Mouse (Mus musculus) liver, embryonic 16.5 days (tissue): ENCODE results near the gene Actl9. TPM values are rescaled to one million over a fixed set of nuclear protein-coding genes. Genes with fewer than 3 reads are reported as not detected.

Source experiments
- ATAC-seq: fragments of 200-750 bp; cut with Nextera tagmentation; 2 replicates; pipeline ENCODE4 v1.8.0; 2017; ENCODE audit warnings: low read depth, mild to moderate bottlenecking, moderate number of reproducible peaks, moderate library complexity
- H3K27ac ChIP-seq: fragments of 300-500 bp; sonication (generic); 2 replicates; pipeline ENCODE4 v1.5.1; 2014; ENCODE audit warnings: mild to moderate bottlenecking, low read length
- H3K27me3 ChIP-seq: fragments of 300-500 bp; sonication (generic); 2 replicates; pipeline ENCODE4 v1.6.1; 2014; ENCODE audit warnings: low read depth, low read length, mixed read lengths; ENCODE audit not compliant: control insufficient read depth, insufficient read depth
- H3K36me3 ChIP-seq: fragments of 300-500 bp; sonication (generic); 2 replicates; pipeline ENCODE4 v1.6.1; 2014; ENCODE audit warnings: mild to moderate bottlenecking; ENCODE audit not compliant: control insufficient read depth, insufficient read depth
- H3K4me1 ChIP-seq: fragments of 300-500 bp; sonication (generic); 2 replicates; pipeline ENCODE4 v1.6.1; 2014; ENCODE audit warnings: low read depth, low read length, mixed read lengths; ENCODE audit not compliant: control insufficient read depth
- H3K4me2 ChIP-seq: fragments of 300-500 bp; sonication (generic); 2 replicates; pipeline ENCODE4 v1.6.1; 2014; ENCODE audit warnings: low read depth, low read length, mixed read lengths
- H3K4me3 ChIP-seq: fragments of 300-500 bp; sonication (generic); 2 replicates; pipeline ENCODE4 v1.5.1; 2014; ENCODE audit warnings: low read depth, mild to moderate bottlenecking, low read length
- H3K9ac ChIP-seq: fragments of 300-500 bp; sonication (generic); 2 replicates; pipeline ENCODE4 v1.6.1; 2014; ENCODE audit warnings: low read depth, low read length
- H3K9me3 ChIP-seq: fragments of 300-500 bp; sonication (generic); replicated peaks from 2 replicates; pipeline ENCODE4 v1.6.1; 2016; ENCODE audit warnings: low read length; ENCODE audit not compliant: control insufficient read depth
- WGBS: fragments of 180-500 bp; shearing (Covaris S2); extraction: QIAGEN DNeasy Blood & Tissue Kit; methylation state at CpG from one replicate; pipeline ENCODE4 v1.1.7; 2014; ENCODE audit not compliant: insufficient replicate concordance; 5-methylcytosine and 5-hydroxymethylcytosine counted together
- polyA plus RNA-seq: library from polyadenylated mRNA; unstranded; fragments of >200 nt; fragmentation: Nextera tagmentation; extraction: Ambion mirVana; gene quantifications from 2 replicates; pipeline ENCODE4 v1.2.1, GENCODE M21; 2015

The Actl9 gene
- polyA plus RNA-seq = not detected in 2 replicates

- ATAC-seq = peak; percentile 58
- H3K4me3 ChIP-seq = no peak within 1 kb of the TSS
- 17% methylated on average over 3 of the region's 3 CpGs for WGBS
- H3K36me3 ChIP-seq = no peaks in the 10 kb centered on the region
- no peak within 1 kb of the TSS for H3K27ac ChIP-seq
- no peak within 1 kb of the TSS for H3K4me2 ChIP-seq
- no peaks in the 10 kb centered on the region for H3K27me3 ChIP-seq
- no peaks in the 10 kb centered on the region for H3K4me1 ChIP-seq
- H3K9me3 ChIP-seq = no peaks in the 10 kb centered on the region
- no peak within 1 kb of the TSS for H3K9ac ChIP-seq
These were observed at the start of gene Actl9 for GRCm38 (mm10) chr17:33432019-33432946. Actl9 (plus strand) TSS chr17:33432896.

GRCm38 (mm10) chr17:33385705-33386104, 47.0 kb upstream of the Actl9 start:
- no peak for ATAC-seq
- Histone ChIP-seq H3K27ac (no peak overlapping the region), H3K9ac (no peak overlapping the region), H3K36me3 (peaks cover 31% of the 10 kb centered on the region), H3K9me3 (no peaks in the 10 kb centered on the region), H3K4me3 (no peak overlapping the region), H3K4me2 (no peak overlapping the region), H3K4me1 (no peaks in the 10 kb centered on the region), H3K27me3 (no peaks in the 10 kb centered on the region)

DNA sequence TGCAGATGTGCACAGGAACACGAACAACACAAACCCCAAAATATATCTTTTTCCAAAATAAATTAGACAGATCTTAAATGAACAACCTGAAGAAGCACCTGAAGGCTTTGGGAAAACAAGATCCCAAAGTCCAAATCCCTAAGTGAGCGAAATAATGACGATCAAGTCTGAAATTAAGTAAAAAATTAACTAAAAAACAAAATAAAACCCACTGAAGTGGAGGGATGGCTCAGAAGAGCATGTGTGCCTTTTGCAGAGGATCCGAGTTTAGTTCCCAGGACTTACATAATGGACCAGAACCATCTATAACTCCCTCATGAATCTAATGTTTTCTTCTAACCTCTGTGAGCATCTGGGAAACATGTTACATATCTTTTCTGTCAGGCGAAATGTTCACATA, 40.4 kb upstream of the Actl9 start:
- H3K9ac ChIP-seq = no peak overlapping the region
- H3K27ac ChIP-seq = no peak overlapping the region
- 79% methylated on average over 5 of the region's 5 CpGs for WGBS
- H3K4me1 ChIP-seq = peaks cover 10% of the 10 kb centered on the region
- H3K36me3 ChIP-seq = no peaks in the 10 kb centered on the region
- ATAC-seq = no peak
- no peaks in the 10 kb centered on the region for H3K9me3 ChIP-seq
- no peak overlapping the region for H3K4me3 ChIP-seq
- H3K27me3 ChIP-seq = no peaks in the 10 kb centered on the region
- H3K4me2 ChIP-seq = no peak overlapping the region

DNA sequence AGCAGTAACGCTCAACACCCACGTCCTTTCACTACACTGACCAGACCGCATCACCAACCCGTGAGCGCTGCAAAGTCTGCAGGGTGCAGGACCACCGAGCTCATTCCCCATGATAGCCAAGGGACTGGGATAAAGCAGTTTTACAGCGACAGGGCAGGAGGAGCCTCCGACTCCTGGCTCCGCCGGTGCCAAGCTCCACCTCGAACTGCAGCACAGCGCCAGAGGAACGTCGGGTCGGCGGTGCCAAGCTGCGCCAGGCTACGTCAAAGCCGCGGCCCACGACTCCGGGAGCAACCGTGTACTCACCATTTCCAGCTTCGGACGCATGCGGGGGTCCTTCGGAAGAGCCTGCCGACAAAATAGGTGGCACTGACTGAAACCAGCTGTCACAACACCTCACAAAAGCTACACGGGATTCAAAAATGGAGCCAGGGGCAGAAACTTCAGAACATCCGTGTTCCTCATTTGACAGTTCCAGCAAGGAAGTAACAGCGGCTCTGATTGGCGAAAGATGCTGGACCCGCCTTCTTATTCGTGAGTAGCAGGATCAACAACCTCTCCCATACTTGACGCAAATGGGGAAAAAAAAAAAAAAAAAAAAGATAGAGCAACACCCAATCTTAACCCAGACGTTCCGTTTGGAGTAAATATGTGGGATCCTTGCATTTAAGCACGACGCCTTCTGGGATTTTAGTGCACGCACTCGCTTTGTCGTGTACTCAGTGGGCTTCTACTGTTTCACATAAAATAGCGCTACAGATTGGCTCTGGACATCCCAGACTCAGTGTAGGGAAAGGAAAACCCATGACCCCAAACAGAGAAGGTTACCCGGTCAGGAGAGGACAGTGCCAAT, 38.3 kb upstream of the Actl9 start, which contains the start of gene Zfp101:
Gene Zfp101 (minus strand): TSS at position 460 of the 853 bp plus-strand sequence.
- under 1% methylated on average over 44 of the region's 44 CpGs for WGBS
- Histone ChIP-seq H3K4me3 (peak within 1 kb of the TSS; percentile 91), H3K9ac (peak within 1 kb of the TSS; percentile 89), H3K9me3 (no peaks in the 10 kb centered on the region), H3K4me2 (peak within 1 kb of the TSS; percentile 83), H3K27ac (peak within 1 kb of the TSS; percentile 88), H3K27me3 (no peaks in the 10 kb centered on the region), H3K4me1 (peaks cover 10% of the 10 kb centered on the region), H3K36me3 (no peaks in the 10 kb centered on the region)
- peak; percentile 99 for ATAC-seq

DNA sequence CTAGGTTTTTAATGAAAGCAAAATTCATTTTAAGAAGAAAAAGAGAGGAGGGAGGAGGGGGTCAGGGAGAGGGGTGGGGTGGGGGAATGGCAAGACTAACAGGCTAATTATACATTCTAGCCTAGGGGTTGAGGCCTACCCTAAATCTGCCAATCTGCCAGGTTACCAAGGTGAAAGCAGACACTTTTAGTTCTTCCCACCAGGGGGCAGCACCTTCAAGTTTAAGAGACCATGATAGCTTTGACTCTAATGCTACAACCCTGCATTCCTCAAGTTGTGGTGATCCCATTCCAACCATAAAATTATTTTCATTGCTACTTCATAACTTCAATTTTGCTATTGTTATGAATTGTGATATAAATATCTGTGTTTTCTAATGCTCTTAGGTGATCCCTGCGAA, 6.5 kb downstream of the Actl9 start:
- no peak for ATAC-seq
- Histone ChIP-seq H3K27me3 (no peaks in the 10 kb centered on the region), H3K4me3 (no peak overlapping the region), H3K4me2 (no peak overlapping the region), H3K9me3 (no peaks in the 10 kb centered on the region), H3K4me1 (no peaks in the 10 kb centered on the region), H3K36me3 (no peaks in the 10 kb centered on the region), H3K9ac (no peak overlapping the region), H3K27ac (no peak overlapping the region)
- WGBS = 65% methylated on average over 1 of the region's 1 CpGs

GRCm38 (mm10) chr17:33439922-33440321, 7.2 kb downstream of the Actl9 start:
- Histone ChIP-seq H3K4me3 (no peak overlapping the region), H3K4me1 (no peaks in the 10 kb centered on the region), H3K4me2 (no peak overlapping the region), H3K9ac (no peak overlapping the region), H3K9me3 (no peaks in the 10 kb centered on the region), H3K27me3 (no peaks in the 10 kb centered on the region), H3K36me3 (no peaks in the 10 kb centered on the region), H3K27ac (no peak overlapping the region)
- WGBS = 31% methylated on average over 5 of the region's 5 CpGs
- ATAC-seq = no peak

- Histone ChIP-seq H3K27ac (no peak overlapping the region), H3K4me3 (no peak overlapping the region), H3K27me3 (no peaks in the 10 kb centered on the region), H3K9ac (no peak overlapping the region), H3K4me1 (no peaks in the 10 kb centered on the region), H3K4me2 (no peak overlapping the region), H3K9me3 (no peaks in the 10 kb centered on the region), H3K36me3 (no peaks in the 10 kb centered on the region)
- ATAC-seq = no peak
These were observed 8.5 kb downstream of the Actl9 start for GRCm38 (mm10) chr17:33441159-33441558.

DNA sequence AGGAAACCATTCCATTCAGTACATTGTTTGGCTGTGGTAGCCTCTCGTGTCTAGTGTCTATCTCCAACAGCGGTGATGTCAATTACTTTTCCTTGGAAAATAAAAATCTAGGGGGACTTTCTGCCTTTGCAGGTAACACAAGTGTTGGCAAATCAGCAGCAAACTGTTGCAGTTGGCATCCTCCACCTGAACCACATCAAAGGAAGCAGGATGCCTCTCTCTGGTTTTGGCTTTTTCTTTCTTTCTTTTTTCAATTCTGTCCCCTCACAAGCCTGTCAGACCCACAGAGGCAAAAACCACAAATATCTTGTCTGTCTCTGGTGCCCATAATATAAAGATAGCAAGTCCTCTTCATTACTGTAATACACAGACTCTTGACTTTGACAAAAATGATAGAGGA, 23.9 kb downstream of the Actl9 start:
- Histone ChIP-seq H3K9me3 (no peaks in the 10 kb centered on the region), H3K4me2 (no peak overlapping the region), H3K4me1 (no peaks in the 10 kb centered on the region), H3K9ac (no peak overlapping the region), H3K4me3 (no peak overlapping the region), H3K27ac (no peak overlapping the region), H3K27me3 (no peaks in the 10 kb centered on the region), H3K36me3 (no peaks in the 10 kb centered on the region)
- WGBS = 60% methylated on average over 2 of the region's 2 CpGs
- no peak for ATAC-seq

DNA sequence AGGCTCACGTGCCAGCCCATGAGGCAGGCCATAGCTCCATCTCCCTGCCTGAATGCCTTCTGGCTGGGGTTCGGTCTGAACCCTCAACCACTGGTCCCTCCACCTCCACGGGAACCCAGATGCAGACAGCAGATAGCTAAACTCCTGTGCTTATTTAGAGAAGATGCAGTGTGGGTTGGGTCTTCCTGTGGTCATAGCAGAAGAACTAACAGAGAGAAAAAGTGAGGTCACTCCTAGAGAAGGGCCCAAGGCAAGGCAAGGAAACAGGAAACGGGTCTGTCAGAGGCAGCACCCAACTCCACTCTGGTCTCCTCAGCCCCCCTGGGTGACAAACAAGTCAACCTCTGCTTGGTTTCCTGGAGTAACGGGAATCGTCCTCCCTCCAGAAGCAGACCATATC, 38.5 kb downstream of the Actl9 start:
- 15% methylated on average over 6 of the region's 6 CpGs for WGBS
- no peak for ATAC-seq

More for the DNA sequence above, 38.5 kb downstream of the Actl9 start:
- no peak overlapping the region for H3K9ac ChIP-seq
- H3K36me3 ChIP-seq = no peaks in the 10 kb centered on the region
- no peak overlapping the region for H3K27ac ChIP-seq
- no peak overlapping the region for H3K4me3 ChIP-seq
- no peaks in the 10 kb centered on the region for H3K4me1 ChIP-seq
- no peaks in the 10 kb centered on the region for H3K27me3 ChIP-seq
- H3K4me2 ChIP-seq = no peak overlapping the region
- no peaks in the 10 kb centered on the region for H3K9me3 ChIP-seq
